Mouse (Mus musculus) olfactory bulb, adult 2 months (tissue): ENCODE data around the gene Shc4. TPM values are rescaled to one million over a fixed set of nuclear protein-coding genes. Genes with fewer than 3 reads are reported as not detected.

Source experiments
- H3K27ac ChIP-seq: fragments of 200-500 bp; 2 replicates; pipeline ENCODE4 v1.5.1; 2012; ENCODE audit warnings: low read depth, low read length; ENCODE audit not compliant: insufficient read depth
- H3K4me1 ChIP-seq: fragments of 200-500 bp; 2 replicates; pipeline ENCODE4 v1.6.1; 2012; ENCODE audit warnings: low read length; ENCODE audit not compliant: control insufficient read depth, insufficient read depth
- H3K4me3 ChIP-seq: fragments of 200-500 bp; 2 replicates; pipeline ENCODE4 v1.5.1; 2012; ENCODE audit warnings: mild to moderate bottlenecking, low read depth, low read length, moderate library complexity; ENCODE audit not compliant: insufficient read depth
- CTCF ChIP-seq: fragments of 200-500 bp; IDR thresholded peaks from 2 replicates; pipeline ENCODE4 v1.5.1; 2012; ENCODE audit warnings: low read depth, mild to moderate bottlenecking, low read length, moderate library complexity; ENCODE audit not compliant: insufficient read depth
- POLR2A ChIP-seq: fragments of 200-500 bp; IDR thresholded peaks from 2 replicates; pipeline ENCODE4 v1.6.1; 2012; ENCODE audit warnings: mild to moderate bottlenecking, low read depth, low read length, moderate library complexity; ENCODE audit not compliant: insufficient read depth
- WGBS: fragments of 180-500 bp; shearing (Covaris S2); methylation state at CpG from one replicate; pipeline ENCODE4 v1.1.7; 2018; 5-methylcytosine and 5-hydroxymethylcytosine counted together
- polyA plus RNA-seq: library from polyadenylated mRNA; stranded (reverse); fragments of >200 nt; gene quantifications from 2 replicates; pipeline ENCODE4 v1.2.4, GENCODE M21; 2012; ENCODE audit warnings: low replicate concordance; ENCODE audit not compliant: missing spikeins, insufficient read depth, insufficient read length

Shc4 gene
- polyA plus RNA-seq, 1 experiment, result not detected

DNA sequence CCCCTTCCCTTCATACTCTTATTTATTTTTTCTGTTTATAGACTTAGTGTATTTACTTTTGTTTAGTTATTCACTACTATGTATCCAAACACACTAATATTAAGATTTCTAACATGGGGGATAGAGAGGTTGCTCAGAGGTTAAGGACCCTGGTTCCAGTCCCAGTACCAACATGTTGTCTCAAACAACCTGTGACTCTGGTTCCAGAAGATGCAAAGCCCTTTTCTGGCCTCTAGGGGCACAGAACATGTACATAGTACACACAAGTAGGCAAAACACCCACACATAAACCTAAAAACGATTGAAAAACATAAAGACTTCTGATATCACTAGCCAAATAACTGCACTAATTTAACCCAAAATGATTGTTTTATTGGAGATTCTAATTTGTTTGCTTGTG, 53.1 kb downstream of the Shc4 start:
- Histone ChIP-seq H3K27ac (no peak overlapping the region), H3K4me3 (no peak overlapping the region), H3K4me1 (peaks cover 2% of the 10 kb centered on the region; the same call in 1 of the 2 replicates)
- 35% methylated on average over 1 of the region's 1 CpGs for WGBS
- TF ChIP-seq POLR2A, result no peak
- TF ChIP-seq CTCF, result no peak

DNA sequence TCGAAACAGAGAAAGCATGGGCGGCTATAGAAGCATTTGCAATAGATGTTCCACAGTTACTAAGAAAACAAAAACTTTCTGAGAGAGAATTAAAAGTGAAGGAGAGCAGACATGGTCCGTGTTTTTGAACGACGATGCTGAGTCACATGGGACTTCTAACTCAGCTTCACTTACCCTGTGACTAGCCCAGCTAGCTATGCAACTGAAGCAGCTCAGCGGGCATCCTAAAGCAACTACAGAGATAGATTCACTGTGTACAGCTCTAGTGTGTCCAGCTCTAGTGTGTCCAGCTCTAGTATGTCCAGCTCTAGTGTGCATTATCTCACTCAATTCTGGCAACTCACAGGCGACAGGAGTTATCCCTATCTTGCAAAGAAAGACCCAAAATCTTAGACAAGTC, 56.2 kb downstream of the Shc4 start:
- Histone ChIP-seq H3K27ac (no peak overlapping the region), H3K4me1 (no peaks in the 10 kb centered on the region), H3K4me3 (no peak overlapping the region)
- TF ChIP-seq POLR2A (no peak), CTCF (no peak)
- WGBS, result 90% methylated on average over 7 of the region's 7 CpGs

DNA sequence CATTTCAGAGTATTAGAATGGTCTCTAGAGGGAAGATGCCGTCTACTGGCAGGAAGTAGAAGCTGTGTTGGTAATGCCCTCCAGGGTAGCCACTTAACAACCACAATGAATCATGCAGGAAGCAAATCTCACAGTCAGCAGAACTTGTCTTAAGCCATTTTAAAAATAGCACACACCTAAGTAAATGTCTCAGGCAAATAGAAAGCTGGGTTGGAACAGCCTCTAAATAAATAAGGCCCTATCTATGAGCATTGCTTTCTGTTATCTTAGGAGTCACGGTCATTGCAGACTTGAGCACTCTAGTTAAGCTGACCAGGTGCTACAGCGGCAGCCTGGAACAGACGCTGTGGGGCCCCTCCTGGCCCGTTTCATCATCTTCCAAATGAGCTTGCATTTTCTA, 56.8 kb downstream of the Shc4 start:
- no peaks in the 10 kb centered on the region for H3K4me1 ChIP-seq
- no peak overlapping the region for H3K4me3 ChIP-seq
- no peak for TF ChIP-seq CTCF
- no peak for TF ChIP-seq POLR2A
- 76% methylated on average over 5 of the region's 5 CpGs for WGBS
- H3K27ac ChIP-seq, result no peak overlapping the region

DNA sequence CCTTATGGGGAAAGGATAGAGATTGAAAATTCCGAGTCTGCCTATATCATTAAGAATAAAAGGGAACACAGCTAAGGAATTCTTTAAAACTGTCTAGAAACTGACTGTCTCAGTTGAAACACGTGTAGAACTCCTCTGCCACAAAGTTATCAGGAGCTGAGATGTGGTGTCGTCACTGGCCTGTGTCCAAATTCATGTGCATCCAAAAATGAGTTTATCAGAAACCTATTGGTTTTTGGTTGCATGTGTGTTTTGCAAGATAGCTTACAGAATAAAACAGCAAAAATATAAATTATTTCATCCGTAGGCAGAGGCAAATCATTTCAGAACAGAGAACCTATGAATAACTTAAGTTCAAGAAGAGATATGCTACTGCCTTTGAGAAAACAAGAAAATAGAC, 57.3 kb downstream of the Shc4 start:
- 86% methylated on average over 4 of the region's 4 CpGs for WGBS
- TF ChIP-seq POLR2A (no peak), CTCF (no peak)
- H3K27ac ChIP-seq, result no peak overlapping the region
- no peak overlapping the region for H3K4me3 ChIP-seq
- H3K4me1 ChIP-seq, result no peaks in the 10 kb centered on the region

DNA sequence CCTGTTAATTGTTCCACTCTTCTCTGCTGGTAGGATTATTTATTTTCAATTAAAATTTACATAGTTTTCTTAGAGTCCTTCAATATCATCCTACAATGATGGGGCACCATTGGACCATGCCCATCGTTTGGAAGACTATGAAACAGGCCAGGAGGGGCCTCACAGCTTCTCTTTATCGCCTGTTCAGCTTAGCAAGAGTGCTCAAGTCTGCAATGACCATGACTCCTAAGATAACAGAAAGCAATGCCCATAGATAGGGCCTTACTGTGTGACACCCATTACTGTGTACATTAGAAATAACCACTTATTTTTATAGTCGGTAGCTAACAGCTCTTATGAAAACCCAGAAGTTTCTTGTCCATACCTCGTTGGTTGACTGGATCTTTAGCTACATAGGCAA, 58.0 kb downstream of the Shc4 start:
- Histone ChIP-seq H3K4me1 (no peaks in the 10 kb centered on the region), H3K4me3 (no peak overlapping the region), H3K27ac (no peak overlapping the region)
- 94% methylated on average over 4 of the region's 4 CpGs for WGBS
- TF ChIP-seq CTCF (no peak), POLR2A (no peak)

DNA sequence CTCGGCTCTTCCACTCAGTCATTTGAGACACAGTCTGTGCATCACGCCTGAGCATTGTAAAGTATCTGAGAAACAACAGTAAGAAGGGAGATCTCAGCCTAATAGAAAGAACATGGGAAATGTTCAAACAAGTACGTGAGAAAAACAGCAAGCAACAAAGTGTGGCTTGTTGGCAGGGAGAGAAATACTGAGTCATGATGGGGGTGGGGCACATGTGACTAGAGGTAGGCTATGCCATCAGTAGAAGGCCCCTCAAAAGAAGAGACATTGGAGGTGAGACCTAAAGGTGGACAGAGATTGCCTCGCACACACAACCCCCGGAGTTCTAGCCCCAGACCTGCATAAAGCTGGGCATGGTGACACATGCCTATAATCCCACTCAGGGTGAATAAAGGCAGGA, 58.7 kb downstream of the Shc4 start:
- 83% methylated on average over 5 of the region's 5 CpGs for WGBS
- Histone ChIP-seq H3K4me1 (no peaks in the 10 kb centered on the region), H3K27ac (no peak overlapping the region), H3K4me3 (no peak overlapping the region)
- no peak for TF ChIP-seq CTCF
- TF ChIP-seq POLR2A, result no peak

DNA sequence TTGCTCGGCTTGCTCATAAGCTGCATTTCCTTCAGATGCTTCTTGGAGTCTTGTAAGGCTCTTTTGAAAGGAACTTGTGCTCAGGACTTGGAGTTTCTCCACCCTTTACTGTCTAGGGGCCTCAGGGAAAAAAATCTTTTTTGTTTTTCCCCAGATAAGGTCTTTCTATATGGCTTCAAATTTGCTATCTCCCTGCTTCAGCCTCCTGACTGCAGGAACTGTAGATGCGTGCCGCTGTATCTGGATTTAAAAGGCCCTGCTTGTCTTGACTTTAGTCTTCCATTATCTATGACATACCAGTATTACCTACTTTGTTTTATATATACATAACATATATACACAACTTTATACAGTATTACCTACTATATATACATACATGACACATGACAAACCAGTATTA, 61.4 kb downstream of the Shc4 start:
- Histone ChIP-seq H3K4me3 (no peak overlapping the region), H3K4me1 (no peaks in the 10 kb centered on the region), H3K27ac (no peak overlapping the region)
- 98% methylated on average over 3 of the region's 3 CpGs for WGBS
- no peak for TF ChIP-seq POLR2A
- TF ChIP-seq CTCF, result no peak

DNA sequence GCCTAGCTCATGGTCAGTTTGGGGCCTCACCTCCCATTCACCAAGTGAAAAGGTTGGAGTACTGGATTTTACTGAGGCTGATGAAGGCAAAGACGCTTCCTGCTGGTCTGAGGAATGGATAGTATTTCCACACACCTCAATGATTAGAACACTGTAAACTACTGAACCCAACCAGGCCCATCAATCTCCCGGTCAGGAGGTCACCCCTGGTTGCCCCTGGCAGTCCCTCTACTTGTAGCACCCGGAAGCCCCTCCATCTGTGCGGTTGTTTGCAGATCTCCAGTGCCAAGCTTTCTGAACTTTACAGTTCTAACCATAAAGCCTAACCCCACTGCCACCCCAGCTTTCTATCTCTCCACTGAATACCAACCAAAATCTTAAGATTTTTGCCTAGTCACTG, 62.8 kb downstream of the Shc4 start:
- Histone ChIP-seq H3K4me3 (no peak overlapping the region), H3K27ac (no peak overlapping the region), H3K4me1 (no peaks in the 10 kb centered on the region)
- WGBS, result 76% methylated on average over 4 of the region's 4 CpGs
- TF ChIP-seq POLR2A (no peak), CTCF (no peak)

DNA sequence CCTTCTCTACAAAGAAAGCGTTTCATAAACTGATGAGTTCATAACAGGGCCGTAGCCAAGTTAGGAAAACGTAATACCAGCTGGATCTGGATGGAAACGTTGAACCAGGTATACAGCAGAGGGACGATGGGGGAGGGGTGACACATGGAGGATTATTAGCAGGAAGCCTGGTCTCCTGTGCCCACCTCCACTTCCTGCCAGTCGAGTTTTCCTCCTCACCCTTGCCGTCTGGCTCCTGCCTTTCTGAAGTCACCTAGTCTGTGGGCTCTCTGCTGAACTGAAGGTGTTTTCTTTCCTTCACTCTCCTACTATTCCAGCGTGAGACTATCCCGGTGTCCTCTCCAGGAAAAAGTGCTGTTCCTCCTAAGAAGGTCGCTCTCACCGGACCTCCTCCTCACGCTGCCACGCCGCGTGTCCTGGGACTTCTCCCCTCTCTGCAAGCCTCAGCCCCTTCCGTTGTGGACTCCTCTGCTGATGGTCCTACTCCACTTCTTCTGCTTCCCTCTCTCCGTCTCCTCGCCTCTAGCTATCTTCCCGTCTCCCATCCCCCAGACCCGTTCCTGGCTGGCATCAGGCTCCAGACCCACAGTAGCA, 63.3 kb downstream of the Shc4 start:
- Histone ChIP-seq H3K4me1 (no peaks in the 10 kb centered on the region), H3K4me3 (no peak overlapping the region), H3K27ac (no peak overlapping the region)
- TF ChIP-seq CTCF, result no peak
- no peak for TF ChIP-seq POLR2A
- 55% methylated on average over 20 of the region's 20 CpGs for WGBS
